Mouse (Mus musculus): ENCODE results near the gene Tdp1. TPM values are rescaled to one million over a fixed set of nuclear protein-coding genes. Genes with fewer than 3 reads are reported as not detected.
"Not testable (repeated sequence)": the region's sequence is repeated elsewhere in the genome, so short reads cannot be mapped to it uniquely, and the experiment has no call there.

The Tdp1 gene
- polyA plus RNA-seq, 1 experiment from 2014 or later, result 43.8 TPM

DNA sequence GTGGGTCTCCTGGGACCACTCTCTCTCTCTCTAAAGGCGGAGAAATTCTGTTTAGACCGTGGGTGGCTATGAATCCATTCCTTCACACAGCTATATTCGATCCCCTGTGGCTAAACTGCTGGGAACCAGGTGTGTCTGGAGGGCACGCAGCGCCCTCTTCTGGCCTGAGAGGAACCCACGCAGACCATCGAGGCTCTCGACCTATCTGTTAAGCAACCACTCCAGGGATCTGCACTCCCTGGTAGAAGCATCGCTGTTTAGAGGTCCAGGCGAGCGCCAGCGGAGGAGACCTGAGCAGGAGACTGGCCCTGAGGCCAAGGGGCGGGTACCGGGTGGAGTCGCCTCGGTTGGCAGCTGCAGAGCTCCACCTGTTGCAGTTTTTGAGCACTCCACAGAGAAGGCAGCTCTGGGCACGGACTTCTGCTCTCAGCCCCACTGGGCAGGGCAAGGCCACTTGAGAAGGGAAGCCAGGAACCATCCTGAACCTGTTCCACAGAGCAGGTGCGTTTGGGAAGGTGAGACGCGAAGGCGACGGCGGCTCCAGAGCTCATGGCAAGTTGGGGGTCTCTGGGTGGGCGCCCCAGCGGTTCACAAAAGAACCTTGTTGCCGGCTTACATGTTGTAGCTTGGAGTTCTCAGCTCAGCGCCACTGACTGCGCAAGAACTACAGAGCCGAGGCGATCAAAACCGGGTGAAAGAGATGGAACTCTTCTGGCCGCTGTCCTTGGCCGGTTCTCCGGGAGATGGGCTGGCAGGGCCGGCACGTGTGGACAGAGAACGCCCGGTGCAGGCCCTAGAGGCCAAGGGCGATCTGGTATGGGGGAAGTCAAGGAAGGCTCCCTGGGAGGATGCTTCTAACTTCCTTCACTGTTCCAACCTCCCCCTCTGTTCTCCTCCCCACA, 80.2 kb downstream of the Tdp1 start, which contains the start of gene Kcnk13:
TSS of gene Kcnk13 (plus strand) at position 199 of the 902 bp plus-strand sequence.
- Histone ChIP-seq H3K4me2 (peak within 1 kb of the TSS; percentile 70), H3K27ac (no peak within 1 kb of the TSS), H3K4me3 (peak within 1 kb of the TSS; percentile 49), H3K9ac (no peak within 1 kb of the TSS), H3K4me1 (peaks cover 34% of the 10 kb centered on the region), H3K36me3 (no peaks in the 10 kb centered on the region), H3K9me3 (replicated peaks) (no peaks in the 10 kb centered on the region), H3K27me3 (replicated peaks) (peaks cover 67% of the 10 kb centered on the region)
- WGBS (ENCODE audit: insufficient replicate concordance), result 2% methylated on average over 39 of the region's 39 CpGs
- ATAC-seq, result peak; percentile 40; the same call in 1 of the 2 replicates

DNA sequence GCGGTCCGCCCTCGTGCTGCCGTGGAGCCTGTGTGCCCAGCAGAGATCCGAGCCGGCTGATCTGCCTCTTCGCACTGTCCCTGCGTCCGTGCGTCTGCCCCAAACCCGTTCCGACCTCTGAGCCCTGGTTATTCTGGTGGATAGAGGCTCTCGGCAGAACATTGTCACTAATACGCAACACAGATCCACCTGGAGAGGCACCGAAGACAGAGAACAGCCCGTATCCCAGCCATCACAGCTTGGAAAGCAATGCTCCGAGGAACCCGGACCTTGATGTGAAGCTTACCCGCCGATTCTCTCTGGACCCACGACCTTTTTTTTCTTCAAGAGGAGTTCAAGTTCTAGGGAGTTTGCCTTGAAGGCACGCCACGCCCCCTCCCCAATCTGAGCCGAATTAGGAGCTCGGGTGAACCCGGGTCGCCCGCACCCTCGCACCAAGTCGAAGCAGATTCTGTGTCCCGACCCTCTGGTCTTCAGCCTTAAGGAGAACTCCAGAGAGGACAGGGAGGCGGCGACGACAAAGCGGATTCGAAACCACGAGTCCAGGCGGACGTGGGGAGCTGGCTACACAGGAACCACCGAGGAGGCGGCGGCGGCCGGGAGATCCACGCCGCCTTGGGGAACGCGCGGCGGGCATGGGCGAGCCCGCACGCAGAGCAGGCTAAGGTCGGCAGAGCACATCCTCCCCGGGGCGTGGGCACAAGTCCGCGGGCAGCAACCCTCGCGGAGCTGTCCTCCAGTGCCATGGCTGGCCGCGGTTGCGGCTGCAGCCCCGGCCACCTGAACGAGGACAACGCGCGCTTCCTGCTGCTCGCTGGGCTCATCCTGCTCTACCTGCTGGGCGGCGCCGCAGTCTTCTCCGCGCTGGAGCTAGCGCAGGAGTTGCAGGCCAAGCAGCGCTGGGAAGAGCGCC, 81.1 kb downstream of the Tdp1 start:
- H3K4me1 ChIP-seq, result peaks cover 25% of the 10 kb centered on the region

DNA sequence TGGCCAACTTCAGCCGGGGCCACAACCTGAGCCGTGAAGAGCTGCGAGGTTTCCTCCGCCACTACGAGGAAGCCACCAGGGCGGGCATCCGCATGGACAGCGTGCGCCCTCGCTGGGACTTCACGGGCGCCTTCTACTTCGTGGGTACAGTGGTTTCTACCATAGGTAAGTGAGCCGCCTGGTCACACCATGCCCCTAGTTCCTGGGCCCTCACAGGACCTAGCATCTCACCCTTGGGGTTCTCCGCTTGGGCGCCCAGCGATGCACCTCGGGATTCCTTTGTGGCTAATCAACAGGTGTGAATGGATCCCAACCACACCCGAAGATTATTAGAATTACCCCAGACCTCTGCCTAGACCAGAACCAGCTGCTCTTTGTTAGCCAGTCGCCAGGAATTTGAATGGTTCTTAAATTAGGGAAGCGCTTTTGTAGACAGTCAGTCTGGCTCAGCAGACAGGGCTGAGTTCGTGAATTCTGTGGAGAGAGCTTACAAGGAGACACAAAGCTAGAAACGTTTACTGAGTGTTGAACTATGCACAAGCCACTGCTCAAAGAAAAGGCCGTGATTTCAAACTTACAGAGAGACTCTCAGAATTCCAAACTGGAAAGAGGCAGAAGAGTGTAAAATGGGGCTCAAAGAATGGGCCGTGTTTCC, 81.9 kb downstream of the Tdp1 start:
- H3K9ac ChIP-seq, result no peak overlapping the region
- peak overlapping the region; percentile 70 for H3K4me2 ChIP-seq
- no peak overlapping the region for H3K27ac ChIP-seq
- peaks cover 74% of the 10 kb centered on the region for H3K27me3 ChIP-seq (replicated peaks)
- peak overlapping the region; percentile 49 for H3K4me3 ChIP-seq
- ATAC-seq, result no peak
- no peaks in the 10 kb centered on the region for H3K36me3 ChIP-seq
- H3K4me1 ChIP-seq, result peaks cover 18% of the 10 kb centered on the region
- no peaks in the 10 kb centered on the region for H3K9me3 ChIP-seq (replicated peaks)
- 8% methylated on average over 25 of the region's 25 CpGs for WGBS (ENCODE audit: insufficient replicate concordance)

More for the DNA sequence above, 81.1 kb downstream of the Tdp1 start:
- H3K9me3 ChIP-seq (replicated peaks), result no peaks in the 10 kb centered on the region
- H3K9ac ChIP-seq, result 0 out of 2 replicates have a peak overlapping the region, but pooled peaks have one; percentile 12
- peak overlapping the region; percentile 70 for H3K4me2 ChIP-seq
- 1% methylated on average over 77 of the region's 77 CpGs for WGBS (ENCODE audit: insufficient replicate concordance)
- no peaks in the 10 kb centered on the region for H3K36me3 ChIP-seq
- H3K4me3 ChIP-seq, result peak overlapping the region; percentile 49
- ATAC-seq, result no peak
- peaks cover 74% of the 10 kb centered on the region for H3K27me3 ChIP-seq (replicated peaks)
- no peak overlapping the region for H3K27ac ChIP-seq

DNA sequence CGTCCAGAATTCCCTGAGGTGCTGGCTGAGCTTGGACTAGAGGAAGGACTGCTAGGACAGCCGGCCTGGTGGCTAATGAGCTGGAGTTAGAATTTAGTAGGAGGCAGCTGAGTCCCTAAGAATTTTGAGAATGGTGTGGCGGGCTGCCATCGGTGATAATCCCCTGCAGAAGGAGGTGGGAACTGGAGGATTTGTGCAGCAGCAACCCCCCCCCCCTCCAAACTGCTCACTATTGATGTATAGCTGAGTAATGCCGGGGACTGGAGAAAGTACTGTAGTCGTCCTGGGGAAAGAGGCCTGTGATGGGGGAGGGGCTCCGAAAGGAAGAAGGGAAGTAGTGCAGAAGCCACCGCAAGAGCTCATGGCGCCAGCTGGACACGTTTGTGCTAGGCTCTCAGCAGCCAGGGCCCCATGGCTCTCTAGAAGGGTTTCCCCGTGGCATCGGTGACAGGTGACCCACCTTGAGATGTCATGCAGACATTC, 82.6 kb downstream of the Tdp1 start:
- Histone ChIP-seq H3K27me3 (replicated peaks) (peaks cover 77% of the 10 kb centered on the region), H3K27ac (no peak overlapping the region), H3K36me3 (no peaks in the 10 kb centered on the region), H3K4me1 (peaks cover 18% of the 10 kb centered on the region), H3K9me3 (replicated peaks) (no peaks in the 10 kb centered on the region), H3K4me2 (no peak overlapping the region), H3K4me3 (no peak overlapping the region), H3K9ac (no peak overlapping the region)
- 6% methylated on average over 12 of the region's 12 CpGs for WGBS (ENCODE audit: insufficient replicate concordance)
- ATAC-seq, result no peak

GRCm38 (mm10) chr12:99969906-99970305, 85.6 kb downstream of the Tdp1 start:
- no peak overlapping the region for H3K9ac ChIP-seq
- peaks cover 56% of the 10 kb centered on the region for H3K27me3 ChIP-seq (replicated peaks)
- H3K27ac ChIP-seq, result no peak overlapping the region
- no peak for ATAC-seq
- no peaks in the 10 kb centered on the region for H3K36me3 ChIP-seq
- H3K9me3 ChIP-seq (replicated peaks), result no peaks in the 10 kb centered on the region
- H3K4me3 ChIP-seq, result no peak overlapping the region
- H3K4me2 ChIP-seq, result no peak overlapping the region
- 59% methylated on average over 4 of the region's 4 CpGs for WGBS (ENCODE audit: insufficient replicate concordance)
- peaks cover 13% of the 10 kb centered on the region; the same call in 1 of the 2 replicates for H3K4me1 ChIP-seq

- H3K36me3 ChIP-seq; H3K9ac ChIP-seq; H3K4me1 ChIP-seq; H3K27ac ChIP-seq; H3K9me3 ChIP-seq (replicated peaks); H3K4me2 ChIP-seq; ATAC-seq; H3K4me3 ChIP-seq: not testable (repeated sequence)
- WGBS (ENCODE audit: insufficient replicate concordance), result 49% methylated on average over 7 of the region's 7 CpGs
- peaks cover 42% of the 10 kb centered on the region for H3K27me3 ChIP-seq (replicated peaks)
Measured at GRCm38 (mm10) chr12:99971205-99971894, 87.0 kb downstream of the Tdp1 start.

DNA sequence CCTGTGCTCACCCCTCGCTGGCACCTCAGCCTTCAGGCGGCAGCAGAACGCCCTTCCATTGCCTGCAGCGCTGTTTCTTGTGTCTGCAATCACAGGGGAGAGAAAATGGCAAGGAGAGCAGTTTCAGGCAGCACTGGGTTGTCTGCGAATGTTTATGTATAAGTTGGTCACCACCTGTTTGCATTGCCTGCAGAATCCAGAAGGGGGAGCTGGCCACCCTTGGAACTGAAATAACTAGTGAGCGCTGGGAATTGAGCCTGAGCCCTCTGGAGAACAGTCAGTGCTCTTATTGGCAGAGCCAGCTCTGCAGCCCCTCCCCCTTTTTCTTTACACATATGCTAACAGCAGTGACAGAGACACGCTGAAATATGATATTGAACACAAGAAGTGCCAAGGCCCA, 88.5 kb downstream of the Tdp1 start:
- Histone ChIP-seq H3K27ac (no peak overlapping the region), H3K4me3 (no peak overlapping the region)
- ATAC-seq, result no peak

GRCm38 (mm10) chr12:99973659-99974058, 89.3 kb downstream of the Tdp1 start:
- no peak overlapping the region for H3K9ac ChIP-seq
- no peak overlapping the region for H3K27ac ChIP-seq
- no peaks in the 10 kb centered on the region for H3K4me1 ChIP-seq
- H3K36me3 ChIP-seq, result no peaks in the 10 kb centered on the region
- H3K9me3 ChIP-seq (replicated peaks), result no peaks in the 10 kb centered on the region
- no peak overlapping the region for H3K4me2 ChIP-seq
- WGBS (ENCODE audit: insufficient replicate concordance), result 63% methylated on average over 1 of the region's 1 CpGs
- ATAC-seq, result no peak
- peaks cover 19% of the 10 kb centered on the region for H3K27me3 ChIP-seq (replicated peaks)
- H3K4me3 ChIP-seq, result no peak overlapping the region

More for the DNA sequence above, 88.5 kb downstream of the Tdp1 start:
- Histone ChIP-seq H3K4me2 (no peak overlapping the region), H3K27me3 (replicated peaks) (peaks cover 27% of the 10 kb centered on the region), H3K4me1 (no peaks in the 10 kb centered on the region), H3K9me3 (replicated peaks) (no peaks in the 10 kb centered on the region), H3K9ac (no peak overlapping the region), H3K36me3 (no peaks in the 10 kb centered on the region)
- WGBS (ENCODE audit: insufficient replicate concordance), result 44% methylated on average over 7 of the region's 7 CpGs

- WGBS (ENCODE audit: insufficient replicate concordance), result 50% methylated on average over 4 of the region's 4 CpGs
- Histone ChIP-seq H3K9ac (no peak overlapping the region), H3K27ac (no peak overlapping the region), H3K36me3 (no peaks in the 10 kb centered on the region), H3K4me1 (no peaks in the 10 kb centered on the region), H3K4me3 (no peak overlapping the region), H3K27me3 (replicated peaks) (no peaks in the 10 kb centered on the region), H3K4me2 (no peak overlapping the region), H3K9me3 (replicated peaks) (no peaks in the 10 kb centered on the region)
- ATAC-seq, result no peak
Measured at GRCm38 (mm10) chr12:99979541-99979940, 95.2 kb downstream of the Tdp1 start.

- Histone ChIP-seq H3K27ac (no peak overlapping the region), H3K36me3 (no peaks in the 10 kb centered on the region), H3K4me2 (no peak overlapping the region), H3K4me3 (no peak overlapping the region), H3K4me1 (no peaks in the 10 kb centered on the region), H3K9me3 (replicated peaks) (0 out of 2 replicates have a peak, but pooled peaks cover 4% of the 10 kb centered on the region), H3K27me3 (replicated peaks) (no peaks in the 10 kb centered on the region), H3K9ac (no peak overlapping the region)
- ATAC-seq, result no peak
- WGBS (ENCODE audit: insufficient replicate concordance), result 75% methylated on average over 5 of the region's 5 CpGs
Measured at GRCm38 (mm10) chr12:99986797-99987196, 102.5 kb downstream of the Tdp1 start.

- no peak overlapping the region for H3K27ac ChIP-seq
- H3K4me3 ChIP-seq, result no peak overlapping the region
- 75% methylated on average over 2 of the region's 2 CpGs for WGBS (ENCODE audit: insufficient replicate concordance)
- H3K9ac ChIP-seq, result no peak overlapping the region
- H3K27me3 ChIP-seq (replicated peaks), result no peaks in the 10 kb centered on the region
- 0 out of 2 replicates have a peak, but pooled peaks cover 4% of the 10 kb centered on the region for H3K9me3 ChIP-seq (replicated peaks)
- H3K4me2 ChIP-seq, result no peak overlapping the region
- no peaks in the 10 kb centered on the region for H3K4me1 ChIP-seq
- ATAC-seq, result no peak
- H3K36me3 ChIP-seq, result no peaks in the 10 kb centered on the region
Measured at GRCm38 (mm10) chr12:99988144-99988543, 103.8 kb downstream of the Tdp1 start.
